Mouse (Mus musculus) adrenal gland, adult (tissue): ENCODE measurements around the gene Ncf2.
A peak's percentile ranks its signal among the peaks of the same experiment; 100 is the strongest.

Experiments
- DNase-seq, 2 experiments: peaks; one replicate each; pipeline ENCODE4 v3.0.0; 2022 to 2023; ENCODE audit warnings: low spot score in 1 of 2; ENCODE audit not compliant: inconsistent age in 2 of 2

Ncf2 gene

DNA sequence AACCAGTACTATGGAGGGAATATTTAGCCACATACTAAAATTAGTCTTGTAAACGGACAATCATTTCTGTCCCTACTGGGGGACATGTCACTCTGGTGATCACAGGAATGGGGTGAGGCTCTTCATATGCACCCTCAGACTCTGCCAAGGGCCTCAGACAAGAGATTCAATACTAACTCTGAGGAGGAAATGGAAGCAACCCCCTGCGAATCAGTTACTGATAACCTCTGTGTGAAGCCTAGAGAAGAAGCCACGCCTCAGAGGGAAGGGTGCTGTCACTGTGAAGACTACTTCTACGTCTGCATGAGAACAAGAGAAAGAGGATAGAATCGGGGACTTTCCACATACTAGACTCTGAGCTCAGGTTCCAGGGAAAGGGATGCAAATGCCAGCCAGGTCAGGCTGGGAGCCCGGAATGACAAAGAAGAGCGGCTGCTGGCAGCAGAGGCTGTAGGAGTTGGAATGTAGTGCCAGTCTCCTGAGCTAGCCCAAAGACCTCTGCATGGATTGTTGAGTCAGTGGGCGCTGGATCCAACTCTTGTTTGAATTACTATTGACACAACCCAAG is 4.2 kb upstream of the Ncf2 start:
- no peak for DNase-seq

DNA sequence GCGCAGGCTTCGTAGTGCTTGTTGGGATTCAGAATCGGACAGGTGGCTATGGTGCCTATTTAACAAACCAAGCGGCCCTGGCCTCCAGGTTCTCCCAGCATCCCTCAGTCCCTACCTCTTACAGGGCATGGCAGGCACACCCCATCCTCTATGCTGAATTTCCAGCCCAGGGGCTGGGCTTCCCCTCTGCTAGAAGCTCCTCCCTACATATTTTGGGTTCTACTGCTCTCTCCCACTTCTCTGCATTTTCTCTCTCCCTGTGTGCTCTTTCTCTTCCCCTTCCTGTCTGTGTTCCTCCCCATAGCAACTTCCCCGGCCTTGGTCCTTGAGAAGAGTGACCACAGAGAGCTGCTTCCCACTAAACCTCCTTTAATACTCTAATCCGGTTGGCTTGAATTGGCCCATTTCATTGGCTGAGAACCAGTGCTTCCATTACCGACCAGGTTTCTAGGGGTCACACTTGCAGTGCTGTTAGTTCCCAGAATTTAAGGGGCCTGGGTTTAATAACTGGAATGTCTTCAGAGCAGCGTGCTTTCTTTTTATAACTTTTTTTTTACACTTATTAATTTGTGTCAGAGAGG is 3.2 kb upstream of the Ncf2 start:
- DNase-seq, result no peak

DNA sequence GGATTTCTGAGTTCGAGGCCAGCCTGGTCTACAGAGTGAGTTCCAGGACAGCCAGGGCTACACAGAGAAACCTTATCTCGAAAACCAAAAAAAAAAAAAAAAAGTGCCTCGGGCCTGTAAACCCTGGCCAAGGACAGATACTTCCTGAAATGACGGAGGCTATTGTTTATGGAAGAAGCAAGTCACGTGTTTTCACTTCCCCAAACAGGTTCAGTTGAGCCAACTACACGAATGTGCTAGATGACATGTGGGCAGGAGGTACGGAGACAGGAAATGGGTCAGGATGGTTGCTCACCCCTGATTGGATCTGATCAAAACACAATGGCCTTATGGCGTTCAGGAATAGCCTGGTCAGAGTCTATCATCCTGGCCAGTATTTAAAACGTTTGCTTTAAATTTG is 1.9 kb upstream of the Ncf2 start:
- DNase-seq, result no peak

DNA sequence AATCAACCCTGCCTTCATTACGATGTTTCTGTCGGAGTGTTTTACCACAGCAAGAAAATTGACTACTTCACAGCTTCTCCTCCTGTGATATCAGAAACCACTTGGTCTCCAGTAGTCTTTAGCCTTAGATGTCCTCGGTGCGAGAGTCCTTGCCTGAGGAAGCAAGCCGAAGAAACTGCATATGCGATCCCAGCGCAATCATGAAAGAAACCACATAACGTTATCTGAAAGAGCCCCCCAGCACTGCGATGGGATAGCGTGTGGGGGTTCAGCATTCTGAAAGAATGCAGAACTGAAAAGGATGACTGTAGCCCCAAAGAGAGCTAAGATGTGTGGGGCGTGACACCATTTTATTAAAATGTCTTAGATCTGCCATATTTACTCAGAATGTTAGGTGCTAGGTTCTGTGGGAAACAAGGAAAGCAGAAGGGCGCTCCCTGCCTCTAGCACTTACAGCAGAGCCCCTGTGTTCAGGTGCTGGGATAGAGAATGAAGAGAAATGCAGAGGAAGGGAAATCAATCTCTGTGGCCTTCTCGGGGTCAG is 711 bp downstream of the Ncf2 start:
- DNase-seq, result no peak

DNA sequence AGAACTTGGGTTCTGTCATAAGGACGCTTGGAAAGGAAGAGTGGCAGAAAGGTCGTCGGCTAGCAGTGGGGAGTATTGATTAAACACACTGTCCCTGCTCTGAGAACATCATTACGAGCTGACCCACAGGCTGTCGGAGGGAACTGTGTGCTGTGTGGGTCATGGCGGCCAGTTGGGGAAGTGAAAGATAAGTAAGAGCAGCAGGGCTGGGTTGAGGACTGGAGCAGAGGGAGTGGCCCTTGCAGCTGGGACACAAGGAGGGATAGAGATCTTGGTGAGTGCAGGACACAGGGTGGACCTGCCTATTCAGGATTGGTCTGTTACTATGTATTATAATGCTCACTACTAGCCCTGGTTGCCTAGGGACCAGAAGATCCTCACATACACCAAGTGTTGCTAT is 4.9 kb downstream of the Ncf2 start:
- no peak for DNase-seq

GRCm38 (mm10) chr1:152807619-152808391 is 7.8 kb downstream of the Ncf2 start:
- peak in 1 of 2 experiments; percentile 33 for DNase-seq

GRCm38 (mm10) chr1:152808392-152808680 is 8.3 kb downstream of the Ncf2 start:
- no peak for DNase-seq

GRCm38 (mm10) chr1:152809541-152810252 is 9.7 kb downstream of the Ncf2 start:
- peak in 1 of 2 experiments; percentile 38 for DNase-seq

DNA sequence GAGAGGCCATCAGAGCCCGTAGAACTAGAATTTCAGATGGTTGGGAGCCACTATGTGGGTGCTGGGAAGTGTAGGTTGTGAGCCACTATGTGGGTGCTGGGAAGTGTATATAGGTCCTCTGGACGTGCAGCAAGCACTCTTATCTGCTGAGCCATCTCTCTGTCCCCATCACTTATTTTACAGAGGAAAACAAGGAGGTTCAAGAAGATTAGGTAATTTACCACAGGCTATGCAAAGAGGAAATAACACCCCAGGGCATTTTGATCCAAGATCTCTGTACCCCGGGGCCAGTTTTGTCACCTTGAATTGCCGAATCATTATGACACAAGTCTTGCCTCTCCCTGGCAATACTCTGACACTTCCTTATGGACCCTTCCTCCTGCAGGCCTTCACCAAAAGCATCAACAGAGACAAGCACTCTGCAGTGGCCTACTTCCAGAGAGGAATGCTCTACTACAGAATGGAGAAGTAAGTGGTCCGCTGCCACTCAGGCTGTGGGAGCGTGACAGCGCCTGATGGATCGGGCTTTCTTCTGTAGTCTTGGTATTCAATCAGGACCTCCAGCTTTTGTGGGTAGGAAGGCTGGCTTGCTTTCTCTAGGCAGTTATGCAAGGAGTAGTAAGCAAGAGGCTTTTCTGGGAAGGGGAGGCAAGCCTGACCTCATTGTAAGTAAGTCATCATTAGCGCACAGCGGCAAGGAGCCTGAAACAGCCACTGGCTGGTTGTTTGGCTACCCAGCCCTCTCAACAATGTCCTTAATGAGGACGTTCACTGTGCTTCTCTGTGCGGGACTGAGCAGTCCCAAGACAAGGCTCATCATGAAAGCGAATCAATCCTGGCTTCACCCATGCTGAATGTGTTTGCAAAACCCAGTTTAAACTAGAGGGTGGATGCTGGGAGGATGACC is 10.8 kb downstream of the Ncf2 start:
- DNase-seq, result no peak

DNA sequence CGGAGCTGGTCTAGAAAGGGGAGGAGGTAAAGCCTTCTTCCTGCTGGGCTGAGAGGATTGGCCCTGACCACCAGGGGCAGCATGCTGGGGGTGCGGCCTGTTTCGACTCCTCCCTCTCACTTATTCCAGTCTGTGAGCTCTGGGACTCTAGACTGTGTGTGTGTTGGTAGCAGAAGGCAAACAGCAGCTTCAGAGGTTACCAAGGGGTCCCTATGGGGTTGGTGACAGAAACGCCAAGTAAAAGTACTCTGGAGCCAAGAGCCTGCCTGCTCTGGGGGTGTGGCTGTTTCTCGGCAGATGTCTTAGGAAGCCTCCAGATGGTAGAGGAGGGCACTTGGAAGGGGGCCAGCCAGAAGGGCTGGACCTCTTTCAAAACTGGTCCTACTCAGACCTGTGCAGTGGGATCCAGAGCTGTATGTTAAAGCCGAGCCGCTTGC is 15.3 kb downstream of the Ncf2 start:
- peak in 1 of 2 experiments; percentile 59 for DNase-seq

DNA sequence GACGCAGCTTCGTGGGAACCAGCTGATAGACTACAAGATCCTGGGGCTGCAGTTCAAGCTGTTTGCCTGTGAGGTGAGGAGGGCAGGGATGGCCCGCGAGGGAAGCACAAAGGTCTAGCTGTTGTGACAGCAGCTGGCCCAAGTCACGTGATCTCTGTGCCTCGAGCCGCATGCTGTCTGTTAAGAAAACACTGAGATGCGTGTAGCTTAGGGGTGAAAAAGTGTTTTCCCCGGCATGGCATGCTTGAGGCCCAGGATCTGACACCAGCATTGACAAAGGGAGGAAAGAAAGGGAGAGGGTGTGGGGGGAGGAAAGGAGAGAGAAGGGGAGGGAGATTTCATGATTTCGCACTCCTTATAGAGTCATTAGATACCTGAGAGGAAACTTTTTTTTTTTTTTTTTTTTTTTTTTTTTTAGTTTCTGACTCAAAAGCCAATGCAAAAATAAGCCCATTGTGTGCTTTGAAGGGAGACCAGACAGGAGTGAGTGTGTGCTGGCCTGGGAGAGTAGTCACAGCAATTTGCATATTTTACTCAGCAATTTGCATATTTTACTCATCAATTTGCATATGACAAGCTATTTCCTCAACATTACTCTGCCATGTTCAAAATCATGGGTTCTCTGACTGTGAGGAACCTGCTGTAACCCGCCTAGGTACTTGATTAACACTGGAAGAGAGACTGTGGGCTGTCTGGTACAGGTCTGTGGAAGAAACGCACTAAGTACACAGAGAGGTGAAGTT is 17.2 kb downstream of the Ncf2 start:
- no peak for DNase-seq

DNA sequence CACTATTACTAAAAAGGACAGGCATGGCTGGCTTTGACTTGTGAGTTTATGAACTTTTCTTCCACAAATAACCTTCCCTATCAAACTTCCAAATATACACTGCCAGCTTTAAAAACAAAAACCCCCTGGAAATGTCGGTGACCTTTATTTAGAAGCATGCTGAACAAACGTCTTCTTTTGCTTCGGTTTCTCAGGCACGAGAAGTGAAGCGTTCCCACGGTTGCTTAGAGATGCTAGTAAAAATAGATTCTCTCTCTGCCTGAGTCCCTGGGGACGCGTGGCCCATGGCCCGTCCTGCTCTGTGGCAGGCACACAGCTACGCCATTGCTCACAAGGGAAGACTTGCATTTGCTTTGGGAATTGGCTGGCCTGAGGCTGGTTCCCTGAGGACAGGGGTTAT is 17.8 kb downstream of the Ncf2 start:
- DNase-seq, result peak; percentile 41 to 62

- no peak for DNase-seq
These were observed 19.6 kb downstream of the Ncf2 start for GRCm38 (mm10) chr1:152819558-152819957.

GRCm38 (mm10) chr1:152820911-152821695 is 21.1 kb downstream of the Ncf2 start:
- DNase-seq, result no peak

GRCm38 (mm10) chr1:152821746-152822145 is 21.8 kb downstream of the Ncf2 start:
- no peak for DNase-seq

- DNase-seq, result no peak
These were observed 24.2 kb downstream of the Ncf2 start for GRCm38 (mm10) chr1:152824206-152824605.

- DNase-seq, result no peak
These were observed 26.5 kb downstream of the Ncf2 start for GRCm38 (mm10) chr1:152826446-152826845.

- no peak for DNase-seq
These were observed 28.2 kb downstream of the Ncf2 start for GRCm38 (mm10) chr1:152828168-152828567.
